Mouse (Mus musculus) stomach, postnatal 0 days (tissue): ENCODE data around the gene P4ha2.

Experiments used
- CTCF ChIP-seq: IDR thresholded peaks from 2 replicates; pipeline ENCODE4 v1.5.1; 2016; ENCODE audit warnings: antibody characterized with exemption, low read depth, mild to moderate bottlenecking, moderate library complexity
- EP300 ChIP-seq: optimal IDR thresholded peaks from 2 replicates; pipeline ENCODE3; 2016; ENCODE audit warnings: antibody characterized with exemption

DNA sequence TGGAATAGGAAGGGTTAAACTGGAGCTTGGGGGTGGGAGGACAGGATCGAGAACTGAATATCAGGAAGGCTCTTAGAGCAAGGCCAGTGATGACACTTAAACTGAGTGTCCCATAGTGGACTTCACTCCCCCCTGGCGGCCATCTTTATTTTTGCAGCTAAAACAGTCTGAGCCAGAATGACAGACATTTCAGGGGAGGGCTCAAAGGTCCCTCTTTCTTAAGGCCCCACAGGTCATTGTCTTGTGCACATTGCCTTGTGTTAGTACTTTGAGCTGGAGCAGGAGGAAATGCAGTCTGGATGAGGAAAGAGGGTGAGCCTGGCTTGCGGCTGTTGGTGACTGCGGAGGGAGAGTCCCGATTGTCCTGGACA lies 11.0 kb upstream of the P4ha2 start:
- no peak for TF ChIP-seq EP300
- TF ChIP-seq CTCF = peak; percentile 90
